Mouse (Mus musculus): ENCODE measurements around the gene 5031410I06Rik. TPM values are rescaled to one million over a fixed set of nuclear protein-coding genes. Genes with fewer than 3 reads are reported as not detected.
"Not testable (repeated sequence)": the region's sequence is repeated elsewhere in the genome, so short reads cannot be mapped to it uniquely, and the experiment has no call there.

Gene 5031410I06Rik
- not detected for total RNA-seq (2021)
- long read RNA-seq, experiment 1 = 0 reads
- long read RNA-seq, experiment 2 = 0 reads

DNA sequence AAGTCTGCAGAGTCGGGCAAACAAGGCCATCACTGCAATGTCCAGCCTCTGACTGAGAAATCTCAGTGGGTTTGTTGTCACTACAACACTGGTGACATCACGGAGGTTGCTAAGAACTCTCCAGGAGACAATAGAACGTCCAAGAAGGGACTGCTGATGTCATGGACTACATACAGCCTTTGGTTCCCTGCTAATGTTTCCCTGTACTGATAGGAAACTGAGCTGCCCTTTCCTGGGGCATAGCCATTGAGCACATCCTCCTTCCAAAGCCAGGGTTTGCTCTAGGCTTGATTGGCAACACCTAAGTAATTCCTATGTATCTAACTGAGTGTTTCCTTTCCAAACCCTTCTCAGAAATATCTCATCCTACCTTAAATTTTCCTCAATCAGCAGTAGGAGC is at the start of gene 5031410I06Rik:
Gene 5031410I06Rik (minus strand): TSS at position 101 of the 400 bp plus-strand sequence.
- not testable (repeated sequence) for DNase-seq (ENCODE audit: low spot score in 2 of 2)

DNA sequence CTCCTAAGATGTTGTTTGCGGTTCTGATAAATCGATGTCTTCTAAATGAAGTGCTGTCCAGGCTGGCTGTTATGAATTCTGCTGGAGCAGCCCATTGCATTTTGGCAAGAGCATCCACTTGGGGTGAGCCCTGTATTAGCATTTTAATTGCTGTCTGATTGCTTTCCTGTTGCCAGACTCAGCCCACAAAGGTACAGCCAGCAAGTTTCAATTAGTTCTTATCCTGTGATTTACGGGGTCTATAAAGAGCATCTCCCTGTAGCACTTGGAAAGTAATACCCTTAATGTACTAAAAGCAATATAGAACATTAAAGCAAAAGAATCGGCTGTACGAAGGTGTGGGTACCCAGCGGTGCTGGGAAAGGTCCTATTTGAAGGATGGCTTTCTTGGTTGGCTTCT is 37.7 kb upstream of the 5031410I06Rik start:
- DNase-seq (ENCODE audit: low spot score in 2 of 2) = no peak

DNA sequence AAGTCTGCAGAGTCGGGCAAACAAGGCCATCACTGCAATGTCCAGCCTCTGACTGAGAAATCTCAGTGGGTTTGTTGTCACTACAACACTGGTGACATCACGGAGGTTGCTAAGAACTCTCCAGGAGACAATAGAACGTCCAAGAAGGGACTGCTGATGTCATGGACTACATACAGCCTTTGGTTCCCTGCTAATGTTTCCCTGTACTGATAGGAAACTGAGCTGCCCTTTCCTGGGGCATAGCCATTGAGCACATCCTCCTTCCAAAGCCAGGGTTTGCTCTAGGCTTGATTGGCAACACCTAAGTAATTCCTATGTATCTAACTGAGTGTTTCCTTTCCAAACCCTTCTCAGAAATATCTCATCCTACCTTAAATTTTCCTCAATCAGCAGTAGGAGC is 16.2 kb upstream of the 5031410I06Rik start, which contains the start of gene Gm10220:
Gene Gm10220 (minus strand): TSS at position 101 of the 400 bp plus-strand sequence.
- not testable (repeated sequence) for DNase-seq (ENCODE audit: low spot score in 2 of 2)

DNA sequence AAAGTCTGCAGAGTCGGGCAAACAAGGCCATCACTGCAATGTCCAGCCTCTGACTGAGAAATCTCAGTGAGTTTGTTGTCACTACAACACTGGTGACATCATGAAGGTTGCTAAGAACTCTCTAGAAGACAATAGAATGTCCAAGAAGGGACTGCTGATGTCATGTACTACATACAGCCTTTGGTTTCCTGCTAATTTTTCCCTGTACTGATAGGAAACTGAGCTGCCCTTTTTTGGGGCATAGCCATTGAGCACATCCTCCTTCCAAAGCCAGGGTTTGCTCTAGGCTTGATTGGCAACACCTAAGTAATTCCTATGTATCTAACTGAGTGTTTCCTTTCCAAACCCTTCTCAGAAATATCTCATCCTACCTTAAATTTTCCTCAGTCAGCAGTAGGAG is 16.0 kb downstream of the 5031410I06Rik start, which contains the start of gene Gm10471:
Gene Gm10471 (minus strand): TSS at position 101 of the 400 bp plus-strand sequence.
- not testable (repeated sequence) for DNase-seq (ENCODE audit: low spot score in 2 of 2)

DNA sequence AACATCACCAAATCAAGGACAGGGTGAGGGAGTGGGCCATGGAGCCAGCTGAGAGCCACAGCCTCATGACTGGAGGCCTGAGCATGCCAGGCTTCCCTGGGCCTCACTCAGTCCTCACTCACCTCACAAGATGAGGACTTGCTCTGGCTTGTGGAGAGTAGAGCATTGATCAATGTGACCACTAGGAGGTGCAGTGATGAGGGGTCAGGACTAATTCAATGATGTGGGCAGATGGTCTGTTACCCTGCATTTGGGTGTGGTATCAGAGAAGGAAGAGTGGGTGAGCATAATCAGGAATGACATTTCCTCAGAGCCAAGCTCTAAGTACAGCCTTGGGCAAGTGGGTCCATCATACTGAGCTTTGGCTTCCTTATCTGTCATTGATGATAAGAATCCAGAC is 26.1 kb downstream of the 5031410I06Rik start:
- not testable (repeated sequence) for DNase-seq (ENCODE audit: low spot score in 2 of 2)

DNA sequence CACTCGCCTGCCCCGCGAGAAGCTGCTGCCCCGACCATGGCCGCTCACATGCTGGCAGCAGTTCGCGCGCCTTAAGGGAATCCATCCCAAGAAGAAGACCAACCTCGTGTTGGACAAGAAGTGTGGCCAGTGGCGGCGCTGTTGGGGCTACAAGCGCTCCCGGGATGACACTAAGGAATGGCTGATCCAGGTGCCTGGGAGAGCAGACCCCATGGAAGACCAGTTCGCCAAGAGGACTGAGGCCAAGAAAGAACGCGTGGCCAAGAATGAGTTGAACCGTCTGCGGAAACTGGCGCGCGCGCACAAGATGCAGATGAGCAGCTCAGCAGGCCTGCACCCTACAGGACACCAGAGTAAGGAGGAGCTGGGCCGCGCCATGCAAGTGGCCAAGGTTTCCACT is 34.4 kb downstream of the 5031410I06Rik start:
- no peak for DNase-seq (ENCODE audit: low spot score in 2 of 2)

DNA sequence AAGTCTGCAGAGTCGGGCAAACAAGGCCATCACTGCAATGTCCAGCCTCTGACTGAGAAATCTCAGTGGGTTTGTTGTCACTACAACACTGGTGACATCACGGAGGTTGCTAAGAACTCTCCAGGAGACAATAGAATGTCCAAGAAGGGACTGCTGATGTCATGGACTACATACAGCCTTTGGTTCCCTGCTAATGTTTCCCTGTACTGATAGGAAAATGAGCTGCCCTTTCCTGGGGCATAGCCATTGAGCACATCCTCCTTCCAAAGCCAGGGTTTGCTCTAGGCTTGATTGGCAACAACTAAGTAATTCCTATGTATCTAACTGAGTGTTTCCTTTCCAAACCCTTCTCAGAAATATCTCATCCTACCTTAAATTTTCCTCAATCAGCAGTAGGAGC is 46.7 kb downstream of the 5031410I06Rik start, which contains the start of gene Gm7347:
Gene Gm7347 (minus strand): TSS at position 101 of the 400 bp plus-strand sequence.
- not testable (repeated sequence) for DNase-seq (ENCODE audit: low spot score in 2 of 2)

Other genes starting within 250 kb of the 5031410I06Rik start
- gene Gm21663, start 163.0 kb downstream of the 5031410I06Rik start, total RNA-seq (2021) = not detected
- not detected for gene Gm21671, start 150.9 kb downstream of the 5031410I06Rik start, total RNA-seq (2021)
- not detected for gene Gm21680, start 132.7 kb downstream of the 5031410I06Rik start, total RNA-seq (2021)
- not detected for gene Gm21698, start 116.7 kb downstream of the 5031410I06Rik start, total RNA-seq (2021)
- not detected for gene Gm1979, start 100.6 kb downstream of the 5031410I06Rik start, total RNA-seq (2021)
- not detected for gene Gm5862, start 82.4 kb downstream of the 5031410I06Rik start, total RNA-seq (2021)
- not detected for gene Speer4a, start 65.8 kb downstream of the 5031410I06Rik start, total RNA-seq (2021)
- gene Gm7347, start 46.8 kb downstream of the 5031410I06Rik start, total RNA-seq (2021) = not detected
- gene Gm10471, start 16.1 kb downstream of the 5031410I06Rik start, total RNA-seq (2021) = not detected
- gene Gm10220, start 16.1 kb upstream of the 5031410I06Rik start, total RNA-seq (2021) = not detected
- gene Gm7361, start 152.3 kb upstream of the 5031410I06Rik start, total RNA-seq (2021) = not detected